Mouse (Mus musculus) embryo, embryonic 11 days (tissue): ENCODE measurements around the gene Eml4.

Experiments used
- DNase-seq: peaks from one replicate; pipeline ENCODE4 v3.0.0-alpha.2; 2015

Eml4 gene

GRCm38 (mm10) chr17:83513655-83514212 is 163.0 kb downstream of the Eml4 start:
- no peak for DNase-seq

DNA sequence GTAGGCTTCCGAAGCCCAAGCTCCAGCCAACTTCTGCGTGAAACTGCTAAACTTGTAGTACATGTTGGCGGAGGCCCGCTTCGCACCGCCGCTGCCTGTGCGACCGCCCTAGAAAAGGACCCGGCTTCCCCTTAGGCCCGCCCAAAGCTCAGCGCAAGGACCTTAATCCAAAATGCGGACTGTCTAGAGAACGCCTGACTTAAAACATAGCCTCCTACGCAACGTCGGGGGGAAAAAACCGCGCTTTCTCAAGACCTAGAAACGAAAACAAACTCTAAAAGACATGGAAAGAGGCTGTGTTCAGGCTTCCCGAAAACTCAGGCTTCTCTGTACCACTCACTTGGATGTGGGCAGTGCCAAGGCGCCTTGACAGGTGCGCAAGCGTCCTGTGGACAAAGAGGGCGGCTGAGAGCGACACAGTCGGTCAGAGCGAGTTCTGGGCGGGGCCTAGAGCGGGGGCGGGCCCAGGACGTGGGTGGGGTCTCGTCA is 163.5 kb downstream of the Eml4 start:
- DNase-seq, result peak; percentile 96

DNA sequence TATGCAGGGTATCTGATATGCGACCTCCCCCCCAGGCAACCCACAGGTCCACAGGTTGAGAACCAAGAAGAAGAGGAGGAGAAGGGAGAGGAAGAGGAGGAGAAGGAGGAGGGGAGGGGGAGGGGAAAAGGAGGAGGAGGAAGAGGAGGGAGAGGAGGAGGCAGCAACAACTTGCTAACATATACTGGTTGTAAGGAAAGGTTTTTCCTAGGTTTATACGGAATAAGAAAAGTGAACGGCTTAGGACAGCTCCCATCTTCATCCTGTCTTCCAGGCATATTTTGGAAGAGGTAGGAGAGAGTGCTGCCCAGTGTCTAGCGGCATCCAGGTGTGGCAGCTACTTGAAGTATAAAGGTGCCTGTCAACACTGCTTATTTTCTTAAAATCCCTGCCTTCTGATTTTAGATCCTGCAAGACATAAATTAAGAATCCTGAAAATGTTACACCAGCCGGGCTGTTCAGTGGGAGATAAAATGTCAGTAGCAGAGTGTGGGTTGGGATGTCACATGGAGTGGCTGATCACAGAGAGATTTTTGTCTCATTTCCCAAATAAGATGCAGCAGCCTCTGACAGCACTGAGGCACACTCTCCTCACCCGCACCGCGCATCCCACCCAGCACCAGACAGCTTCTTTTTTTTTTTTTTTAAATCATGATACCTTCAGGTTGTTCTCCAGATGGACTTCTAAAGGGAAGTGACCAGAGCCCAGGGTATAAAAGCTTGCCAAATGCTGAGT is 166.7 kb downstream of the Eml4 start, which contains the start of gene Cox7a2l:
Gene Cox7a2l, minus strand, starts transcription at position 51 of the 736 bp plus-strand sequence.
- DNase-seq, result no peak

GRCm38 (mm10) chr17:83521881-83522280 is 171.2 kb downstream of the Eml4 start:
- no peak for DNase-seq

GRCm38 (mm10) chr17:83522590-83523379 is 172.1 kb downstream of the Eml4 start:
- no peak for DNase-seq

DNA sequence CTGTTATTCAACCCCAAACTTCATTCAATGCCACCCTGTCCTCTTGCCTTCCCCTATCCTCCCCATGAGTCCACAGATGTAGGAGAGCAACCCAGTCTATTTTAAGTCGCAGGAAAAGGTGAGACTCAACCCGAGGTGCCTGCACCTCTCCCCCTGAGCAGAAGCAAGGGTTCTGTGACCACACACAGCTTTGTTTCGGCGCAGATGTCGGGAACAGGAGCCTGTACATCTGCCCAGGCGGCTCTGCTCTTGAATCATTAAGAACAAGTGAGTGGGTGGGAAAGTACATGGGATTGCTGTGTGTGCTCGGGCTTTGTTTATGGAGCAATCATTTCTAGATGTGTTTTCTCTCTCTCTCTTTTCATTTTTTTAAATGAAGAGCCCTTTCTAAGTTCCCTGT is 174.0 kb downstream of the Eml4 start:
- no peak for DNase-seq

GRCm38 (mm10) chr17:83525596-83525995 is 174.9 kb downstream of the Eml4 start:
- DNase-seq, result peak; percentile 54

DNA sequence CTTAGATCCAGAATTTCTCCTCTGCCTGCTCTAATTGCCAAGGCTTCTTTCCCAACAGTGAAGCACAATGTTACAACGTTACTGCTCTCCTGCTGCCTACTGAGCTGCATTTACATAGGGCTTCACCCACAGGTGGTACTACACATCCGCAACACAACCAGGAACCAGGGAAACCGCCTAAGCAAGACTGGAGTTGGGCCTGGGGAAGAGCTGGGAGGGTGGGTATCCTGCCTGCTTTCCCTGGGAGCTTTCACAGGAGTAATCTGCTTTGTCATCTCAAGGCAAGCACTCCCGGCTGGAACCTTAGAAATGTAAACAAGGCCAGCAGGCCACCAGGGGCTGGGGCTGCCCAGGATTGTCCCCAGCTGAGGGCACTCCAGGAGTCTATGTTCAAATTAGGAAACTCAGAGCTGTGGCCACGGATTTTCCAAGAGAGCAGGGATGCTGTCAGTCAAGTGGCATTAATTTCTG is 175.4 kb downstream of the Eml4 start:
- DNase-seq, result peak; percentile 63

- peak; percentile 88 for DNase-seq
These were observed 176.1 kb downstream of the Eml4 start for GRCm38 (mm10) chr17:83526624-83527532.

DNA sequence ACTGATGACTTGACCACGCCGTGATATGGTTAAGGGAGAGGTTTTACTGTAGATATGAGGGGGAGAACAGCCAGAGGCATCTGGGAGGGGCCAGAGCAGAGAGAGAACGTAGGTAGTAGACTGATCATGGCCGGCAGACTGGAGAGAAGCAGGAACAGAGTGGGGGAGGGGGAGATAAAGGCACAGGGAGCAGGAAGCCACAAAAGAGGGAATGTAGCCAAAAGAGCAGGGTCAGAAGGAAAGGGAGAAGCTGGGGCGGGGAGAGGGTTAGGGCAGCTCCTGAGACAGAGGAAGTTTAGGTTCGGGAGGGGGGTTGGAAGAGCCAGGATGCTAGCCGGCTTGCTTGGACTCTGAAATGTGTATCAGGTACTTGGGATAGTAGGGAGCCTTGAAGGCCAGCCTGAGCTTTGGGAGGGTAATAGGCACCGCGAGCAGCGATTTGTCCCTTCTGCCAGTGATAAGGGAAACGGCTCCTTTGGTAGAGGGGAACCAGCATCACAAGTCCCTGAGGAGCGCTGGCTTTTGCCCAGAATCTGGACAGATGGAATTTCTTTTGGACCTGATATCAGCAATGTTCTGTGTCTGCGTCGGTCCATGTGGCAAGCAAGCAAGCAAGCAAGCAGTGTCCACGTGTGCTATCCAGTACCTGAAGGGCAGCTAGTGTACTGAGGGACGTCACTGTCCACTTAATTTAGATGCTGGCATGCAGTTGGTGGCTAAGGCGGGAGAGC is 177.1 kb downstream of the Eml4 start:
- DNase-seq, result peak; percentile 73
